Mouse (Mus musculus): Measurements from ENCODE around the gene Chd6.

DNA sequence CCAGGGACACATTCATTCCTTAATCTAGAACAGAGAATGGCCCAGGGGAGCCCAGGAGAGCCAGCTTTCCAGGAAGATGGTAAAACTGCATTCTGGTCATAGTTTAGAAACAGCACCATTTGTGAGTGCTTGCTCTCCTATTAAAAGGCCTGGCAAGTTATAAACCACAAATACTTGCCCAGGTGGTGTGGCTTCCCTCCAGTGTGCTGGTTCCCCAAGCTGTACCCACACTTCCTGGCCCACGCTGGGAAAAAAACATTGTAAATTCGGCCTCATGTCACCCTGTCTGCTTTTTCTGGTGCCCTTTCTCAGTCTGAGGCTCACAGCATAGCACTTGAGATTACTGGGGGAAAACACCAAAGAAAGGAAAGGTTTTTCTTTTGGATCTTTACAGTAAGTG is 55.1 kb downstream of the Chd6 start:
- TF ChIP-seq TCF12 (IDR thresholded peaks at IDR 0.05; ENCODE audit: insufficient read depth, poor library complexity, severe bottlenecking), result no peak
- TF ChIP-seq POLR2A (IDR thresholded peaks at IDR 0.05; ENCODE audit: insufficient read length, low read depth), result no peak
- no peak for TF ChIP-seq MAX (IDR thresholded peaks at IDR 0.05; ENCODE audit: low read depth)
- no peak for TF ChIP-seq E2F4 (IDR thresholded peaks at IDR 0.05; ENCODE audit: insufficient read depth)
- no peak for TF ChIP-seq TCF3 (IDR thresholded peaks at IDR 0.05; ENCODE audit: insufficient read length, low read depth)
- TF ChIP-seq USF1 (IDR thresholded peaks at IDR 0.05; ENCODE audit: low read depth), result no peak
- no peak for TF ChIP-seq CEBPB (IDR thresholded peaks at IDR 0.05; ENCODE audit: insufficient read depth, poor library complexity, severe bottlenecking)
- TF ChIP-seq REST (IDR thresholded peaks at IDR 0.05; ENCODE audit: insufficient read depth, insufficient read length), result no peak
- no peak for TF ChIP-seq MYOG (IDR thresholded peaks at IDR 0.05; ENCODE audit: control insufficient read depth in 1 of 3, insufficient read depth in 1 of 3, insufficient read length in 2 of 3, low read depth in 2 of 3)
- TF ChIP-seq POLR2AphosphoS2 (IDR thresholded peaks at IDR 0.05; ENCODE audit: insufficient read length, low read depth), result no peak
